Mouse (Mus musculus): ENCODE data around the gene Gm20388. TPM values are rescaled to one million over a fixed set of nuclear protein-coding genes. Genes with fewer than 3 reads are reported as not detected.

The Gm20388 gene
- polyA plus RNA-seq, 1 experiment from 2014 or later: not detected

DNA sequence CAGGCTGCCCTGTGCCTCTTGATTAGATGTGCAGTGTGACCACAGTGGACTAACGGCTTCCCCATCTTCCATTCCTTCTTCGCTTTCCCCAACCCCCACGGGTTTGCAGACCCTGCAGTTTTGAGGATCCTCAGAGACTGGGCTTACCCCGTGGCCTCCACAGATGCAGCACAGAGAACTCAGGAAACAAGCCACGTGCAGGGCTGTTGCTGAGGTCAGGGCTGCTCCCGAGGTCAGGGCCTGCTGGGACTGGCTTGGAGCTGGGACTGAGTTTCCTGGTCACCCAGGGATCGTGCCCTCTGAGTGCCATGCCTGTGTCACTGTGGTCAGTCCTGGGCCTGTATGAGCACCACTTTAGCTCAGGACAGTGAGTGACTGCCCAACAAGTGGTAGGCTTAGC lies 2554.3 kb downstream of the Gm20388 start:
- Histone ChIP-seq H3K9me3 (ENCODE audit: control insufficient read depth, low read length) (no peaks in the 10 kb centered on the region), H3K27ac (replicated peaks in 1 of 2; ENCODE audit: control insufficient read depth in 1 of 2, insufficient read depth in 1 of 2, low read depth in 2 of 2, low read length in 2 of 2) (no peak overlapping the region), H3K36me3 (ENCODE audit: control insufficient read depth, insufficient read depth, low read length) (peaks cover 47% of the 10 kb centered on the region), H3K4me1 (ENCODE audit: control insufficient read depth in 2 of 2, insufficient read depth in 2 of 2, low read length in 2 of 2) (peaks cover 25 to 28% of the 10 kb centered on the region in 2 experiments; a peak in 3 of 4 replicates), H3K4me3 (ENCODE audit: control insufficient read depth in 1 of 2, insufficient read depth in 1 of 2, low read depth in 1 of 2, low read length in 2 of 2) (no peak overlapping the region), H3K27me3 (ENCODE audit: control insufficient read depth, insufficient read depth, low read length) (peaks cover 8% of the 10 kb centered on the region), H3K4me2 (ENCODE audit: low read length) (no peak overlapping the region), H3K9ac (ENCODE audit: low read length) (no peak overlapping the region)
- WGBS: 70% methylated on average over 7 of the region's 7 CpGs
- no peak for ATAC-seq (ENCODE audit: insufficient number of reproducible peaks, insufficient read depth, low FRiP score, low read depth)

DNA sequence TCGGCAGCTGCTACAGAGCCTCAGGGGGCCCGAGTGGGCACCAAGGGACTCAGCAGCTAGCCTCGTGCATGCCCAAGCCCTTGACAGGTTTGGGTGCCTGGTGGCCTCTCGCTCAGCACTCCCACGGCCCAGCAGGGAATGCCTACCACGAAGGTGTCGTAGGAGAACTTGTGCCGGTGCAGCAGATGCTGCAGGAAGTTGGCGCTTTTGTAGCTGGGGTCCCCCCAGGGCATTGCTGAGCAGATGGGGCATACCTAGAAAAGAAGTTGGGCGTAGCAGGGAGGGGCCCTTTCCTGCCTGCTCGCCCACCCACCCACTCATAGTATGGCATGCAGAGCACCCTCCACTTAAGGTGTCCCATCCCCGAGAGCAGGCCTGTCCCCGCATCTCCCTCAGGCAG lies 2557.2 kb downstream of the Gm20388 start:
- Histone ChIP-seq H3K4me2 (ENCODE audit: low read length) (no peak overlapping the region), H3K27ac (replicated peaks in 1 of 2; ENCODE audit: control insufficient read depth in 1 of 2, insufficient read depth in 1 of 2, low read depth in 2 of 2, low read length in 2 of 2) (no peak overlapping the region), H3K4me1 (ENCODE audit: control insufficient read depth in 2 of 2, insufficient read depth in 2 of 2, low read length in 2 of 2) (peaks cover 8 to 11% of the 10 kb centered on the region in 2 experiments; a peak in 2 of 4 replicates), H3K9me3 (ENCODE audit: control insufficient read depth, low read length) (no peaks in the 10 kb centered on the region), H3K4me3 (ENCODE audit: control insufficient read depth in 1 of 2, insufficient read depth in 1 of 2, low read depth in 1 of 2, low read length in 2 of 2) (no peak overlapping the region), H3K9ac (ENCODE audit: low read length) (no peak overlapping the region), H3K36me3 (ENCODE audit: control insufficient read depth, insufficient read depth, low read length) (peaks cover 70% of the 10 kb centered on the region), H3K27me3 (ENCODE audit: control insufficient read depth, insufficient read depth, low read length) (no peaks in the 10 kb centered on the region)
- 93% methylated on average over 13 of the region's 13 CpGs for WGBS
- no peak for ATAC-seq (ENCODE audit: insufficient number of reproducible peaks, insufficient read depth, low FRiP score, low read depth)

DNA sequence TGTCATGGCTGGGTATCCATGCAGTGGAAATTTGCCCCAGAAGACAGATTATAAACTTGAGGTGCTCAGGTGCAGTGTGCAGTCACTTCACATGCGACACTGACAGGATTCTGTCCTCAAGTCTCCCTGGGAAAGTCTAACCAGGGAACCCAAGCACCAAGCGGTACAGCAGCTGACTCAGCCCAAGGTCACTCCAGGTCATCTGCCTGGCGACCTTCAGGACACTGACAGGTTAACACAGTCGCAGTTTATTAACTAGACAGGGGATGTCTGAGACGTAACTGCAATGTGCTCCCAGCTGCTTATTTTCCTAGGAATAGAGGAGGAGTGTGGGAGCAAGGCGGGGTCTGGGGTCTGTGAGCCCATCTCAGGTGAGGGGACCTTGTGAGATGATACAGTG lies 2558.8 kb downstream of the Gm20388 start:
- Histone ChIP-seq H3K36me3 (ENCODE audit: control insufficient read depth, insufficient read depth, low read length) (peaks cover 82% of the 10 kb centered on the region), H3K4me1 (ENCODE audit: control insufficient read depth in 2 of 2, insufficient read depth in 2 of 2, low read length in 2 of 2) (peaks cover 0 to 6% of the 10 kb centered on the region in 2 experiments; a peak in 2 of 4 replicates), H3K4me2 (ENCODE audit: low read length) (no peak overlapping the region), H3K27me3 (ENCODE audit: control insufficient read depth, insufficient read depth, low read length) (no peaks in the 10 kb centered on the region), H3K9ac (ENCODE audit: low read length) (no peak overlapping the region), H3K9me3 (ENCODE audit: control insufficient read depth, low read length) (no peaks in the 10 kb centered on the region), H3K27ac (replicated peaks in 1 of 2; ENCODE audit: control insufficient read depth in 1 of 2, insufficient read depth in 1 of 2, low read depth in 2 of 2, low read length in 2 of 2) (no peak overlapping the region), H3K4me3 (ENCODE audit: control insufficient read depth in 1 of 2, insufficient read depth in 1 of 2, low read depth in 1 of 2, low read length in 2 of 2) (no peak overlapping the region)
- 64% methylated on average over 6 of the region's 6 CpGs for WGBS
- no peak for ATAC-seq (ENCODE audit: insufficient number of reproducible peaks, insufficient read depth, low FRiP score, low read depth)

DNA sequence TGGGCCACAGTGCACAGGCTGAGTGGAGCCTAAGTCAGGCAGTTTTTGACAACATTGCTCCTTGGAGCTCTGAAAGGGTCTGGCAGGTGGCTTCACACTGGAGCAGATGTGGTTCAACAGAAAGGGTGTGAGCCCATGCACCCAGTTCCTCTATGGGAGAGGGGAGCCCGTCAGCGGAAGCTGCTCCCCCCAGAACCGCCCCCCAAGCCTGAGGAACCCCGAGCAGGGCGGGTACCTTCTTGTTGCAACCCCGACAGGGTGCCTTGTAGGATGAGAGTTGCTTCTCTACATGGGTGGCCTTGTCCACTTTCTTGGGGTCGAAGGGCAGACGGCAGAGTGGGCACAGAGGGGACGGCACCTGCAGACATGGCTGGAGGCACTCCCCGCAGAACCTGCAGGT lies 2559.3 kb downstream of the Gm20388 start:
- Histone ChIP-seq H3K4me3 (ENCODE audit: control insufficient read depth in 1 of 2, insufficient read depth in 1 of 2, low read depth in 1 of 2, low read length in 2 of 2) (no peak overlapping the region), H3K27me3 (ENCODE audit: control insufficient read depth, insufficient read depth, low read length) (no peaks in the 10 kb centered on the region), H3K36me3 (ENCODE audit: control insufficient read depth, insufficient read depth, low read length) (peaks cover 82% of the 10 kb centered on the region), H3K27ac (replicated peaks in 1 of 2; ENCODE audit: control insufficient read depth in 1 of 2, insufficient read depth in 1 of 2, low read depth in 2 of 2, low read length in 2 of 2) (no peak overlapping the region), H3K4me1 (ENCODE audit: control insufficient read depth in 2 of 2, insufficient read depth in 2 of 2, low read length in 2 of 2) (peaks cover 0 to 12% of the 10 kb centered on the region in 2 experiments; a peak in 2 of 4 replicates), H3K4me2 (ENCODE audit: low read length) (no peak overlapping the region), H3K9ac (ENCODE audit: low read length) (no peak overlapping the region), H3K9me3 (ENCODE audit: control insufficient read depth, low read length) (no peaks in the 10 kb centered on the region)
- WGBS: 89% methylated on average over 10 of the region's 10 CpGs
- ATAC-seq (ENCODE audit: insufficient number of reproducible peaks, insufficient read depth, low FRiP score, low read depth): no peak

DNA sequence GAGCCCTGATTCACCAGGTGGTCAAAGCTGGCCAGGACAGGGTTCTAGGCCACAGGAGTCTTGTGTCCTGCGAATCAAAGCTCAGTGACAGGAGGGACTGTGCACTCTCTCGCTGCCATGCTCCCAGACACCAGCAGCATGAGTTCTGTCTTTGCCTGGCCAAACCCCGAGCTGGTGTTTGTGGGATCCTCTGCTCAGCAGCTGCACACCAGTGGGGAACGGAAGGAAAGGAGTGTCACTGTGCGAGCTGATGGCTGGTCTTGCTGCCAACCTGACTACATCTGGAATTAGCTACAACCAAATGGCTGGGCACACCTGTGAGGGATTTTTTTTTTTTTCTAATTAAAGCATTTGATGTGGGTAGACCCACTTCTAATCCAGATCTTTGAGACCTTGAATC lies 2560.1 kb downstream of the Gm20388 start:
- no peak for ATAC-seq (ENCODE audit: insufficient number of reproducible peaks, insufficient read depth, low FRiP score, low read depth)
- Histone ChIP-seq H3K4me1 (ENCODE audit: control insufficient read depth in 2 of 2, insufficient read depth in 2 of 2, low read length in 2 of 2) (peaks cover 0 to 14% of the 10 kb centered on the region in 2 experiments; a peak in 2 of 4 replicates), H3K36me3 (ENCODE audit: control insufficient read depth, insufficient read depth, low read length) (peaks cover 76% of the 10 kb centered on the region), H3K27me3 (ENCODE audit: control insufficient read depth, insufficient read depth, low read length) (no peaks in the 10 kb centered on the region), H3K4me3 (ENCODE audit: control insufficient read depth in 1 of 2, insufficient read depth in 1 of 2, low read depth in 1 of 2, low read length in 2 of 2) (no peak overlapping the region), H3K4me2 (ENCODE audit: low read length) (no peak overlapping the region), H3K27ac (replicated peaks in 1 of 2; ENCODE audit: control insufficient read depth in 1 of 2, insufficient read depth in 1 of 2, low read depth in 2 of 2, low read length in 2 of 2) (no peak overlapping the region), H3K9ac (ENCODE audit: low read length) (no peak overlapping the region), H3K9me3 (ENCODE audit: control insufficient read depth, low read length) (no peaks in the 10 kb centered on the region)
- WGBS: 79% methylated on average over 5 of the region's 5 CpGs

DNA sequence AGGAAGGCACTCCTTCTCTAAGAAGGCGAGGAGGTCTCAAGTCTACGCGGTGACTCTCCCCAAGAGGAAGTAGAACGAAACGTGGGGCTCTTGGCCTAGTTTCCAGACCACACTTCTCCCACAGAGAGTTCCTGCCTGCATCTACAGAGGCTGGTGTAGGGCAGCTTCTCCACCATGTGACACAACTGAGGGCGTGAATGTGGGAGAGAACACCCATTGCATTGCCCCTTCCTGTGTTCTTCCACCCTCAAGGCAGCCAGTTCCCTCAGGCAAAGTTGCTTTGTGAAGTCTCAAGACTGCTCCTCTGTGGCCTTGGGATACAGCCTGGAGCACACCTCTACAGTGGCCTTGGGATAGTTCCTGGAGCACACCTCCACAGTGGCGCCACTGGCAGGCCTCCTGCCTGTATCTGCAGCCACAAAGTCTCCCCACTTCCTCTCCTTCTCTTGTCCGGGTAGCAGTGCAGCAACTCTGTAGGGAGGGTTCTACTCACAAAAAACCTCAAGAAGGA lies 2563.3 kb downstream of the Gm20388 start:
- Histone ChIP-seq H3K27me3 (ENCODE audit: control insufficient read depth, insufficient read depth, low read length) (no peaks in the 10 kb centered on the region), H3K36me3 (ENCODE audit: control insufficient read depth, insufficient read depth, low read length) (peaks cover 61% of the 10 kb centered on the region), H3K4me2 (ENCODE audit: low read length) (peak overlapping the region; percentile 87), H3K9me3 (ENCODE audit: control insufficient read depth, low read length) (no peaks in the 10 kb centered on the region), H3K27ac (replicated peaks in 1 of 2; ENCODE audit: control insufficient read depth in 1 of 2, insufficient read depth in 1 of 2, low read depth in 2 of 2, low read length in 2 of 2) (no peak overlapping the region), H3K4me3 (ENCODE audit: control insufficient read depth in 1 of 2, insufficient read depth in 1 of 2, low read depth in 1 of 2, low read length in 2 of 2) (no peak overlapping the region), H3K9ac (ENCODE audit: low read length) (no peak overlapping the region), H3K4me1 (ENCODE audit: control insufficient read depth in 2 of 2, insufficient read depth in 2 of 2, low read length in 2 of 2) (peaks cover 2 to 21% of the 10 kb centered on the region in 2 experiments; a peak in 3 of 4 replicates)
- ATAC-seq (ENCODE audit: insufficient number of reproducible peaks, insufficient read depth, low FRiP score, low read depth): no peak
- WGBS: 83% methylated on average over 8 of the region's 8 CpGs

DNA sequence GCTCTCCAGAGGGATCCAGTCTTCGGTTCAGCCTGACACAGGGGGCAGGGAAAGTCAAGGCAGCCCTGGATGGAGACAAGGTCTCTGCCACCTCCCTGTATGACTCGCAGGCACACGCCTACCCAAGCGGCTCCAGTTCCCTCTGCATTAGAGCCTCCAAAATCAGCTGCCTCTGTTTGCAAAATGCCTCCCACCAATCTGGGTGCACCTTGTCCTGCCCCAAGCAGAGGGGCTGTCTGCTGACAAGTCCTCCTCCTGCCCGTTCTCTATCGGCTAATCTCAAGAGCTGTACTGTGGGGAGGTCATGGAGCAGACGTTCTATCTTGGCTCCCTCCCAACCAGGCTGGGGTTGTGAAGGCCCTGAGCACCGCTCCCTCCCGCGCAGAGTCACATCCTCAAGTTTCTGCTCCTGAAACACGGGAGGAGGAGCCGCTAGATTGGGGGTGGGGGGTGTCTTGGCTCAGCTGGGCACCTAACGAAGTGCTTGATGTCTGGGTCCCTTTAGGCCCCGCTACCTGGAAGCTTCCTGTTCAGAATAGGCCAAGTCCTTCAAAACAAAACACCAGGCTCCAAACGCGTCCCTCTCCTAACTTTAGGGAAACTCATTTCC lies 2564.4 kb downstream of the Gm20388 start:
- H3K4me2 ChIP-seq (ENCODE audit: low read length): peak overlapping the region; percentile 87
- H3K27ac ChIP-seq (replicated peaks in 1 of 2; ENCODE audit: control insufficient read depth in 1 of 2, insufficient read depth in 1 of 2, low read depth in 2 of 2, low read length in 2 of 2): peak overlapping the region; percentile 28 to 91
- 2% methylated on average over 16 of the region's 16 CpGs for WGBS
- no peaks in the 10 kb centered on the region for H3K27me3 ChIP-seq (ENCODE audit: control insufficient read depth, insufficient read depth, low read length)
- peaks cover 62% of the 10 kb centered on the region for H3K36me3 ChIP-seq (ENCODE audit: control insufficient read depth, insufficient read depth, low read length)
- H3K4me1 ChIP-seq (ENCODE audit: control insufficient read depth in 2 of 2, insufficient read depth in 2 of 2, low read length in 2 of 2): peaks cover 2 to 21% of the 10 kb centered on the region in 2 experiments; a peak in 3 of 4 replicates
- ATAC-seq (ENCODE audit: insufficient number of reproducible peaks, insufficient read depth, low FRiP score, low read depth): peak; percentile 37; the same call in 1 of the 2 replicates
- no peaks in the 10 kb centered on the region for H3K9me3 ChIP-seq (ENCODE audit: control insufficient read depth, low read length)
- peak overlapping the region; percentile 97 for H3K9ac ChIP-seq (ENCODE audit: low read length)
- H3K4me3 ChIP-seq (ENCODE audit: control insufficient read depth in 1 of 2, insufficient read depth in 1 of 2, low read depth in 1 of 2, low read length in 2 of 2): peak overlapping the region; percentile 94 to 99

Measured in heart, embryonic 14.5 days (tissue).